Comparison of ENCODE assay signal across 19 mouse cellular contexts in the genomic region with DNA sequence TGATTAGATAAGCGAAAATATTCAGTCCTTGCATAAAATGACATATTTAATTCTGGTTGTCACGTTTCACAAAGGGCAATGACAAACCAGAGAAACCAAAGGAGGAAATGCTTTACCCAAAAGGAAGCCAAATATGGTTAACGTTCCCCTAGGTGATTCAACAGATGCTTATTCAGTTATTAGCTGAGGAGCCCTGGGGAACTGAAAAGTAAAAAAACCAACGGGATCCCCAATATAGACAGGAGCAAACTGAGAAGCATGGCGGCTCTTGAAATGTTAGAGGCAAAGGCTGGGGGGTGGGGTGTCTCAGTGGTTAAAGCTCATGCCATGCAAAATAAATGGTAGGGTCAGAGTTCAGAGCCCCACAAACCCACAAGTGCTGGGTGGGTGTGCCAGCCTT.
"Had no signal": no experiment of that assay in that cellular context is flagged by ENCODE, and none has a peak within 500 bp of the region (broad histone marks: within the 10 kb centered on the region; RNA-seq: fewer than 3 reads in every experiment).

No protein-coding gene starts in this region.

- H3K9ac ChIP-seq: lung, embryonic 14.5 days; midbrain, embryonic 12.5 days; neural tube, embryonic 13.5 days; neural tube, embryonic 15.5 days had no signal

- ATAC-seq: midbrain, embryonic 16.5 days had no signal

- H3K36me3 ChIP-seq: midbrain, embryonic 10.5 days; midbrain, embryonic 12.5 days; neural tube, embryonic 15.5 days had no signal

- H3K4me2 ChIP-seq: lung, embryonic 14.5 days; midbrain, embryonic 12.5 days; neural tube, embryonic 13.5 days; neural tube, embryonic 15.5 days had no signal

- H3K4me3 ChIP-seq: midbrain, embryonic 10.5 days; midbrain, embryonic 12.5 days; myocyte; neural tube, embryonic 13.5 days; neural tube, embryonic 15.5 days had no signal

- H3K27me3 ChIP-seq: midbrain, embryonic 12.5 days; neural tube, embryonic 13.5 days; neural tube, embryonic 15.5 days had no signal

- DNase-seq: lung, adult 18-20 months; lung, embryonic 14.5 days; lung, postnatal 10 days; lung, postnatal 4 days; midbrain, embryonic 14.5 days; retina, postnatal 1 day; right cerebral cortex, adult 18-20 months; right cerebral cortex, postnatal 25 days; right cerebral cortex, postnatal 4 days; spleen, adult 18-20 months; thymus, adult 18-20 months; thymus, postnatal 14 days; thymus, postnatal 36 days had no signal

- H3K4me1 ChIP-seq: midbrain, embryonic 10.5 days; midbrain, embryonic 12.5 days; neural tube, embryonic 15.5 days had no signal

- H3K27ac ChIP-seq: midbrain, embryonic 10.5 days; midbrain, embryonic 12.5 days; neural tube, embryonic 13.5 days; neural tube, embryonic 15.5 days had no signal
